Mouse (Mus musculus): ENCODE data around the gene 1700025B11Rik. TPM values are rescaled to one million over a fixed set of nuclear protein-coding genes. Genes with fewer than 3 reads are reported as not detected.

Gene 1700025B11Rik
- total and polyA plus RNA-seq, 3 experiments, result not detected

- TF ChIP-seq TAL1 (conservative IDR thresholded peaks at IDR 0.05; ENCODE audit: low read depth, low read length) (no peak), GATA2 (IDR thresholded peaks at IDR 0.05; ENCODE audit: borderline replicate concordance, low read depth, low read length) (no peak), CTCF (IDR thresholded peaks at IDR 0.05; ENCODE audit: low read depth, low read length) (no peak), POLR2AphosphoS5 (IDR thresholded peaks at IDR 0.05; ENCODE audit: insufficient replicate concordance, low read depth, low read length) (no peak), GATA1 (IDR thresholded peaks at IDR 0.05; ENCODE audit: borderline replicate concordance, low read length) (no peak)
- Histone ChIP-seq H3K9me3 (replicated peaks) (no peaks in the 10 kb centered on the region), H3K4me3 (ENCODE audit: low read depth, low read length) (no peak overlapping the region), H3K36me3 (replicated peaks) (no peaks in the 10 kb centered on the region), H3K4me1 (ENCODE audit: insufficient read depth, low read depth, low read length) (no peaks in the 10 kb centered on the region), H3K27me3 (ENCODE audit: insufficient read depth, low read length) (no peaks in the 10 kb centered on the region)
- ATAC-seq (ENCODE audit: extremely low read depth, insufficient number of reproducible peaks, low FRiP score, poor library complexity, severe bottlenecking) (no peak), DNase-seq (ENCODE audit: low spot score) (no peak)
Measured at GRCm38 (mm10) chr15:77590881-77591280, 29.2 kb upstream of the 1700025B11Rik start.

- H3K4me1 ChIP-seq (ENCODE audit: insufficient read depth, low read depth, low read length), result no peaks in the 10 kb centered on the region
- H3K4me3 ChIP-seq (ENCODE audit: low read depth, low read length), result no peak overlapping the region
- no peaks in the 10 kb centered on the region for H3K36me3 ChIP-seq (replicated peaks)
- no peak for DNase-seq (ENCODE audit: low spot score)
- no peaks in the 10 kb centered on the region for H3K27me3 ChIP-seq (ENCODE audit: insufficient read depth, low read length)
- no peak for TF ChIP-seq TAL1 (conservative IDR thresholded peaks at IDR 0.05; ENCODE audit: low read depth, low read length)
- no peak for TF ChIP-seq POLR2AphosphoS5 (IDR thresholded peaks at IDR 0.05; ENCODE audit: insufficient replicate concordance, low read depth, low read length)
- TF ChIP-seq CTCF (IDR thresholded peaks at IDR 0.05; ENCODE audit: low read depth, low read length), result no peak
- no peak for TF ChIP-seq GATA2 (IDR thresholded peaks at IDR 0.05; ENCODE audit: borderline replicate concordance, low read depth, low read length)
- no peak for TF ChIP-seq GATA1 (IDR thresholded peaks at IDR 0.05; ENCODE audit: borderline replicate concordance, low read length)
- no peaks in the 10 kb centered on the region for H3K9me3 ChIP-seq (replicated peaks)
- ATAC-seq (ENCODE audit: extremely low read depth, insufficient number of reproducible peaks, low FRiP score, poor library complexity, severe bottlenecking), result no peak
Measured at GRCm38 (mm10) chr15:77588981-77589380, 27.3 kb upstream of the 1700025B11Rik start.

- Histone ChIP-seq H3K9me3 (replicated peaks) (no peaks in the 10 kb centered on the region), H3K27me3 (ENCODE audit: insufficient read depth, low read length) (no peaks in the 10 kb centered on the region), H3K4me3 (ENCODE audit: low read depth, low read length) (no peak overlapping the region), H3K36me3 (replicated peaks) (no peaks in the 10 kb centered on the region), H3K4me1 (ENCODE audit: insufficient read depth, low read depth, low read length) (no peaks in the 10 kb centered on the region)
- no peak for TF ChIP-seq GATA2 (IDR thresholded peaks at IDR 0.05; ENCODE audit: borderline replicate concordance, low read depth, low read length)
- no peak for TF ChIP-seq TAL1 (conservative IDR thresholded peaks at IDR 0.05; ENCODE audit: low read depth, low read length)
- no peak for TF ChIP-seq POLR2AphosphoS5 (IDR thresholded peaks at IDR 0.05; ENCODE audit: insufficient replicate concordance, low read depth, low read length)
- no peak for TF ChIP-seq CTCF (IDR thresholded peaks at IDR 0.05; ENCODE audit: low read depth, low read length)
- TF ChIP-seq GATA1 (IDR thresholded peaks at IDR 0.05; ENCODE audit: borderline replicate concordance, low read length), result no peak
- ATAC-seq (ENCODE audit: extremely low read depth, insufficient number of reproducible peaks, low FRiP score, poor library complexity, severe bottlenecking), result no peak
- no peak for DNase-seq (ENCODE audit: low spot score)
Measured at GRCm38 (mm10) chr15:77587026-77587425, 25.3 kb upstream of the 1700025B11Rik start.

- H3K36me3 ChIP-seq (replicated peaks), result no peaks in the 10 kb centered on the region
- no peaks in the 10 kb centered on the region for H3K4me1 ChIP-seq (ENCODE audit: insufficient read depth, low read depth, low read length)
- TF ChIP-seq GATA1 (IDR thresholded peaks at IDR 0.05; ENCODE audit: borderline replicate concordance, low read length), result no peak
- TF ChIP-seq POLR2AphosphoS5 (IDR thresholded peaks at IDR 0.05; ENCODE audit: insufficient replicate concordance, low read depth, low read length), result no peak
- TF ChIP-seq GATA2 (IDR thresholded peaks at IDR 0.05; ENCODE audit: borderline replicate concordance, low read depth, low read length), result no peak
- no peak for TF ChIP-seq TAL1 (conservative IDR thresholded peaks at IDR 0.05; ENCODE audit: low read depth, low read length)
- TF ChIP-seq CTCF (IDR thresholded peaks at IDR 0.05; ENCODE audit: low read depth, low read length), result no peak
- no peak for ATAC-seq (ENCODE audit: extremely low read depth, insufficient number of reproducible peaks, low FRiP score, poor library complexity, severe bottlenecking)
- no peak for DNase-seq (ENCODE audit: low spot score)
- no peaks in the 10 kb centered on the region for H3K27me3 ChIP-seq (ENCODE audit: insufficient read depth, low read length)
- H3K4me3 ChIP-seq (ENCODE audit: low read depth, low read length), result no peak overlapping the region
- H3K9me3 ChIP-seq (replicated peaks), result no peaks in the 10 kb centered on the region
Measured at GRCm38 (mm10) chr15:77581681-77582080, 20.0 kb upstream of the 1700025B11Rik start.

GRCm38 (mm10) chr15:77579311-77579710, 17.6 kb upstream of the 1700025B11Rik start:
- Histone ChIP-seq H3K9me3 (replicated peaks) (no peaks in the 10 kb centered on the region), H3K27me3 (ENCODE audit: insufficient read depth, low read length) (no peaks in the 10 kb centered on the region), H3K4me3 (ENCODE audit: low read depth, low read length) (no peak overlapping the region), H3K36me3 (replicated peaks) (no peaks in the 10 kb centered on the region), H3K4me1 (ENCODE audit: insufficient read depth, low read depth, low read length) (no peaks in the 10 kb centered on the region)
- ATAC-seq (ENCODE audit: extremely low read depth, insufficient number of reproducible peaks, low FRiP score, poor library complexity, severe bottlenecking) (no peak), DNase-seq (ENCODE audit: low spot score) (no peak)
- TF ChIP-seq CTCF (IDR thresholded peaks at IDR 0.05; ENCODE audit: low read depth, low read length) (no peak), POLR2AphosphoS5 (IDR thresholded peaks at IDR 0.05; ENCODE audit: insufficient replicate concordance, low read depth, low read length) (no peak), GATA1 (IDR thresholded peaks at IDR 0.05; ENCODE audit: borderline replicate concordance, low read length) (no peak), GATA2 (IDR thresholded peaks at IDR 0.05; ENCODE audit: borderline replicate concordance, low read depth, low read length) (no peak), TAL1 (conservative IDR thresholded peaks at IDR 0.05; ENCODE audit: low read depth, low read length) (no peak)

- TF ChIP-seq POLR2AphosphoS5 (IDR thresholded peaks at IDR 0.05; ENCODE audit: insufficient replicate concordance, low read depth, low read length), result no peak
- no peak for TF ChIP-seq GATA2 (IDR thresholded peaks at IDR 0.05; ENCODE audit: borderline replicate concordance, low read depth, low read length)
- TF ChIP-seq GATA1 (IDR thresholded peaks at IDR 0.05; ENCODE audit: borderline replicate concordance, low read length), result no peak
- TF ChIP-seq TAL1 (conservative IDR thresholded peaks at IDR 0.05; ENCODE audit: low read depth, low read length), result no peak
- no peak for TF ChIP-seq CTCF (IDR thresholded peaks at IDR 0.05; ENCODE audit: low read depth, low read length)
- H3K27me3 ChIP-seq (ENCODE audit: insufficient read depth, low read length), result no peaks in the 10 kb centered on the region
- no peaks in the 10 kb centered on the region for H3K9me3 ChIP-seq (replicated peaks)
- no peak overlapping the region for H3K4me3 ChIP-seq (ENCODE audit: low read depth, low read length)
- H3K4me1 ChIP-seq (ENCODE audit: insufficient read depth, low read depth, low read length), result no peaks in the 10 kb centered on the region
- H3K36me3 ChIP-seq (replicated peaks), result no peaks in the 10 kb centered on the region
- DNase-seq (ENCODE audit: low spot score), result no peak
- ATAC-seq (ENCODE audit: extremely low read depth, insufficient number of reproducible peaks, low FRiP score, poor library complexity, severe bottlenecking), result no peak
Measured at GRCm38 (mm10) chr15:77578801-77579200, 17.1 kb upstream of the 1700025B11Rik start.

All from G1E (cell line).